11 mouse cellular contexts compared by ENCODE assay signal in genomic region chr1:183979814-183980243, GRCm38 (mm10). TPM values are rescaled to one million over a fixed set of nuclear protein-coding genes. Genes with fewer than 3 reads are reported as not detected.
A peak's percentile ranks its signal among the peaks of the same experiment; 100 is the strongest.
DNase-seq lines count a peak whose midpoint lies in the region; ATAC-seq and TF ChIP-seq lines count a peak whose summit lies in the region.
"Had no signal": no experiment of that assay in that cellular context is flagged by ENCODE, and none has a peak within 500 bp of the region (broad histone marks: within the 10 kb centered on the region; RNA-seq: fewer than 3 reads in every experiment).

No protein-coding gene starts in this region.

- DNase-seq in heart, adult 9 months (ENCODE audit: low spot score in 2 of 2): peak; percentile 28 to 81
- DNase-seq in heart, embryonic 10.5 days (ENCODE audit: low spot score): no peak
- peak; percentile 98 for DNase-seq in CH12.LX (ENCODE audit: extremely low read depth)
- peak; percentile 9 to 12 for DNase-seq in heart, postnatal 36 days
- DNase-seq in layer of hippocampus, adult 18-20 months (ENCODE audit: low spot score in 2 of 2): no peak
- DNase-seq: retina, postnatal 1 day had no signal

- intact Hi-C loops in heart, postnatal 36 days (cut with DNase I): no loop called here

- H3K79me2 ChIP-seq in CH12.LX (replicated peaks; ENCODE audit: control insufficient read depth, extremely low read depth, insufficient read depth, poor library complexity, severe bottlenecking): no peaks in the 10 kb centered on the region

- TF ChIP-seq POLR2A in CH12.LX (IDR thresholded peaks at IDR 0.05; ENCODE audit: low read depth, low read length): no peak

- TF ChIP-seq EP300 in CH12.LX (IDR thresholded peaks at IDR 0.05; ENCODE audit: low read length): peak; percentile 99

- H3K9me3 ChIP-seq in heart, embryonic 10.5 days: no peaks in the 10 kb centered on the region
- H3K9me3 ChIP-seq in CH12.LX (replicated peaks; ENCODE audit: low read length): peaks cover 16% of the 10 kb centered on the region
- no peaks in the 10 kb centered on the region for H3K9me3 ChIP-seq in intestine, postnatal 0 days (ENCODE audit: control insufficient read depth)
- H3K9me3 ChIP-seq in neural tube, embryonic 15.5 days (replicated peaks): no peaks in the 10 kb centered on the region
- H3K9me3 ChIP-seq: embryonic facial prominence, embryonic 12.5 days had no signal

- no peak overlapping the region for H3K27ac ChIP-seq in heart, embryonic 10.5 days
- H3K27ac ChIP-seq in CH12.LX (ENCODE audit: insufficient read depth, low read depth): no peak overlapping the region
- H3K27ac ChIP-seq in intestine, postnatal 0 days (ENCODE audit: low read depth, low read length): no peak overlapping the region
- no peak overlapping the region for H3K27ac ChIP-seq in neural tube, embryonic 15.5 days (replicated peaks)
- H3K27ac ChIP-seq: embryonic facial prominence, embryonic 12.5 days had no signal

- TF ChIP-seq RAD21 in CH12.LX (IDR thresholded peaks at IDR 0.05; ENCODE audit: low read depth, low read length): no peak; the same call in 1 of the 2 replicates

- no peak for TF ChIP-seq CTCF in CH12.LX (conservative IDR thresholded peaks at IDR 0.05 in 1 of 2, IDR thresholded peaks at IDR 0.05 in 1 of 2; ENCODE audit: low read depth in 2 of 2, low read length in 2 of 2)
- no peak for TF ChIP-seq CTCF in intestine, postnatal 0 days (IDR thresholded peaks at IDR 0.05; ENCODE audit: low read depth)

- no peak overlapping the region for H3K4me3 ChIP-seq in heart, embryonic 10.5 days
- H3K4me3 ChIP-seq in CH12.LX (replicated peaks in 1 of 3; ENCODE audit: low read depth in 2 of 3, low read length in 2 of 3, poor library complexity in 1 of 3): peak overlapping the region in 1 of 3 experiments; percentile 6
- no peak overlapping the region for H3K4me3 ChIP-seq in intestine, postnatal 0 days (ENCODE audit: low read depth, low read length)
- H3K4me3 ChIP-seq in neural tube, embryonic 15.5 days (replicated peaks): no peak overlapping the region
- H3K4me3 ChIP-seq: embryonic facial prominence, embryonic 12.5 days had no signal

- in situ Hi-C loops in CH12.LX (cut with MboI; ENCODE audit: low pct_ligation_motif_present, low pct_unique_long_range_greater_than_20kb, low sequenced_read_pairs): no loop called here

- no peaks in the 10 kb centered on the region for H3K36me3 ChIP-seq in heart, embryonic 10.5 days
- no peaks in the 10 kb centered on the region for H3K36me3 ChIP-seq in CH12.LX (replicated peaks in 1 of 2; ENCODE audit: control insufficient read depth in 1 of 2, insufficient read depth in 1 of 2, low read length in 1 of 2)
- H3K36me3 ChIP-seq in intestine, postnatal 0 days (ENCODE audit: control insufficient read depth, insufficient read depth): no peaks in the 10 kb centered on the region
- H3K36me3 ChIP-seq in neural tube, embryonic 15.5 days: no peaks in the 10 kb centered on the region
- H3K36me3 ChIP-seq: embryonic facial prominence, embryonic 12.5 days had no signal

- ATAC-seq in neutrophil, adult 5-6 weeks (ENCODE audit: extremely low read depth, insufficient number of reproducible peaks, low FRiP score, poor library complexity, severe bottlenecking): peak; percentile 91
- no peak for ATAC-seq in intestine, postnatal 0 days
- no peak for ATAC-seq in neural tube, embryonic 15.5 days (ENCODE audit: low FRiP score)
- ATAC-seq: hindbrain, embryonic 16.5 days had no signal

- no peak overlapping the region for H3K4me2 ChIP-seq in CH12.LX (ENCODE audit: insufficient read depth, low read depth, poor library complexity, severe bottlenecking)
- H3K4me2 ChIP-seq in intestine, postnatal 0 days (replicated peaks; ENCODE audit: low read depth): no peak overlapping the region
- no peak overlapping the region for H3K4me2 ChIP-seq in neural tube, embryonic 15.5 days
- H3K4me2 ChIP-seq: embryonic facial prominence, embryonic 12.5 days had no signal

- no peak overlapping the region for H3K9ac ChIP-seq in CH12.LX (ENCODE audit: insufficient read depth, low read depth)
- H3K9ac ChIP-seq in intestine, postnatal 0 days (ENCODE audit: low read depth, low read length): no peak overlapping the region
- H3K9ac ChIP-seq in neural tube, embryonic 15.5 days (replicated peaks): no peak overlapping the region
- H3K9ac ChIP-seq: embryonic facial prominence, embryonic 12.5 days had no signal

- dilution Hi-C loops in CH12.LX (cut with MboI; ENCODE audit: extremely low pct_ligation_motif_present, extremely low pct_unique_long_range_greater_than_20kb, low sequenced_read_pairs): no loop called here

- H3K4me1 ChIP-seq in heart, embryonic 10.5 days: no peaks in the 10 kb centered on the region
- H3K4me1 ChIP-seq in CH12.LX (ENCODE audit: control insufficient read depth in 1 of 2, insufficient read depth in 2 of 2): peaks cover 5 to 32% of the 10 kb centered on the region in 2 experiments
- no peaks in the 10 kb centered on the region for H3K4me1 ChIP-seq in intestine, postnatal 0 days (replicated peaks; ENCODE audit: control insufficient read depth, insufficient read depth, low read length)
- 0 out of 2 replicates have a peak, but pooled peaks cover 3% of the 10 kb centered on the region for H3K4me1 ChIP-seq in neural tube, embryonic 15.5 days
- H3K4me1 ChIP-seq: embryonic facial prominence, embryonic 12.5 days had no signal

- no peaks in the 10 kb centered on the region for H3K27me3 ChIP-seq in heart, embryonic 10.5 days (ENCODE audit: insufficient read depth, poor library complexity, severe bottlenecking)
- H3K27me3 ChIP-seq in CH12.LX (replicated peaks): peaks cover 22% of the 10 kb centered on the region
- H3K27me3 ChIP-seq in intestine, postnatal 0 days (replicated peaks; ENCODE audit: control insufficient read depth, insufficient read depth, low read length): no peaks in the 10 kb centered on the region
- H3K27me3 ChIP-seq in neural tube, embryonic 15.5 days (replicated peaks): no peaks in the 10 kb centered on the region
- H3K27me3 ChIP-seq: embryonic facial prominence, embryonic 12.5 days had no signal

- 90% methylated on average over 9 of the region's 9 CpGs for WGBS in heart, embryonic 10.5 days
- WGBS in intestine, postnatal 0 days: 83% methylated on average over 9 of the region's 9 CpGs
- 95% methylated on average over 9 of the region's 9 CpGs for WGBS in neural tube, embryonic 15.5 days

TF ChIP-seq in CH12.LX, 34 proteins besides CTCF, POLR2A, EP300 and RAD21 (continues in another document):
- TF ChIP-seq HCFC1 (IDR thresholded peaks at IDR 0.05; ENCODE audit: low read depth, low read length) (no peak; the same call in 1 of the 2 replicates), MAFK (IDR thresholded peaks at IDR 0.05; ENCODE audit: insufficient replicate concordance, low read length) (peak; percentile 98), ZMIZ1 (IDR thresholded peaks at IDR 0.05; ENCODE audit: low read depth, low read length) (no peak), UBTF (IDR thresholded peaks at IDR 0.05; ENCODE audit: low read depth, low read length) (no peak), TBP (conservative IDR thresholded peaks at IDR 0.05; ENCODE audit: low read depth, low read length) (no peak), BHLHE40 (IDR thresholded peaks at IDR 0.05; ENCODE audit: low read depth, low read length) (peak; percentile 98), MEF2A (IDR thresholded peaks at IDR 0.05; ENCODE audit: borderline replicate concordance, low read depth, low read length) (peak; percentile 91), SIN3A (IDR thresholded peaks at IDR 0.05; ENCODE audit: low read length) (peak; percentile 60), ZNF384 (IDR thresholded peaks at IDR 0.05; ENCODE audit: low read depth, low read length) (peak; percentile 50; the same call in 1 of the 2 replicates), ZKSCAN1 (IDR thresholded peaks at IDR 0.05; ENCODE audit: borderline replicate concordance, low read depth, low read length) (no peak), JUN (IDR thresholded peaks at IDR 0.05; ENCODE audit: insufficient read depth, low read depth, low read length) (peak; percentile 84), MXI1 (IDR thresholded peaks at IDR 0.05; ENCODE audit: low read depth, low read length) (no peak; the same call in 1 of the 2 replicates), IRF4 (IDR thresholded peaks at IDR 0.05; ENCODE audit: low read depth, low read length) (peak; percentile 99), E2F4 (IDR thresholded peaks at IDR 0.05; ENCODE audit: insufficient replicate concordance, low read depth, low read length) (no peak), SMC3 (IDR thresholded peaks at IDR 0.05; ENCODE audit: low read depth, low read length) (peak; percentile 9), NELFE (IDR thresholded peaks at IDR 0.05; ENCODE audit: low read depth, low read length) (no peak), MYC (IDR thresholded peaks at IDR 0.05; ENCODE audit: low read depth, low read length) (peak; percentile 86), PAX5 (IDR thresholded peaks at IDR 0.05; ENCODE audit: low read length) (no peak), RCOR1 (conservative IDR thresholded peaks at IDR 0.05; ENCODE audit: low read depth, low read length) (peak; percentile 98), CHD1 (IDR thresholded peaks at IDR 0.05; ENCODE audit: low read depth, low read length) (no peak), JUND (conservative IDR thresholded peaks at IDR 0.05; ENCODE audit: low read depth, low read length) (peak; percentile 87), NRF1 (IDR thresholded peaks at IDR 0.05; ENCODE audit: low read depth, low read length) (no peak)

RNA-seq across cellular contexts. Expression of gene Dusp10, which starts 33.3 kb away (rescaled TPM):
- 8.5 and 12.3 TPM in 2 replicates for polyA plus RNA-seq in heart, embryonic 10.5 days (2016; fragmentation: Nextera tagmentation; extraction: Ambion mirVana)
- total RNA-seq in CH12.LX (2012; rRNA removed): 2.4 and 2.8 TPM in 2 replicates
- total RNA-seq in CH12.LX (2014; rRNA removed): 11.2 and 14.2 TPM in 2 replicates
- polyA plus RNA-seq in CH12.LX (2012; ENCODE audit: insufficient read length, low read depth): 13.9 and 16.1 TPM in 2 replicates
- total RNA-seq in heart, postnatal 36 days (2021): 1 to 10 TPM; 4.6 to 9.2 TPM
- 15.5 and 16.5 TPM in 2 replicates for total RNA-seq in neutrophil, adult 5-6 weeks (2017)
- polyA plus RNA-seq in intestine, postnatal 0 days (2015; fragmentation: Nextera tagmentation; extraction: Ambion mirVana): 6.5 and 8.1 TPM in 2 replicates
- total RNA-seq in layer of hippocampus, adult 18-20 months (2021): 1 to 10 TPM; 4.6 to 5.2 TPM
- 5.2 and 9.8 TPM in 2 replicates for polyA plus RNA-seq in neural tube, embryonic 15.5 days (2015; fragmentation: Nextera tagmentation; extraction: Ambion mirVana)

RNA-seq across cellular contexts. Expression of gene 1700056E22Rik, which starts 54.3 kb away (rescaled TPM):
- 1.1 and 1.3 TPM in 2 replicates for polyA plus RNA-seq in heart, embryonic 10.5 days (2016; fragmentation: Nextera tagmentation; extraction: Ambion mirVana)
- total RNA-seq in CH12.LX (2012; rRNA removed) (0.25 and 0.34 TPM in 2 replicates), CH12.LX (2014; rRNA removed) (0.26 TPM in 1 of 2 replicates, not detected in the other)
- 1.0 and 1.6 TPM in 2 replicates for polyA plus RNA-seq in CH12.LX (2012; ENCODE audit: insufficient read length, low read depth)
- 1 to 10 TPM; 1.0 to 1.2 TPM for total RNA-seq in heart, postnatal 36 days (2021)
- 5.3 and 6.5 TPM in 2 replicates for total RNA-seq in neutrophil, adult 5-6 weeks (2017)
- polyA plus RNA-seq in intestine, postnatal 0 days (2015; fragmentation: Nextera tagmentation; extraction: Ambion mirVana): 1.2 and 1.5 TPM in 2 replicates
- not detected for total RNA-seq in layer of hippocampus, adult 18-20 months (2021)
- polyA plus RNA-seq in neural tube, embryonic 15.5 days (2015; fragmentation: Nextera tagmentation; extraction: Ambion mirVana): 0.91 and 1.6 TPM in 2 replicates

Comparison
In these comparisons a context has a peak if more than half of its experiments do, and no peak if none do; other contexts are left out.
1. DNase-seq: peak in heart, adult 9 months (2 of 2), CH12.LX (single experiment) and heart, postnatal 36 days (2 of 2); none in heart, embryonic 10.5 days (single experiment) and layer of hippocampus, adult 18-20 months (0 of 2).